Mouse (Mus musculus) embryonic facial prominence, embryonic 15.5 days (tissue): ENCODE data around the gene Gm3685. TPM values are rescaled to one million over a fixed set of nuclear protein-coding genes. Genes with fewer than 3 reads are reported as not detected.
"Not testable (repeated sequence)": the region's sequence is repeated elsewhere in the genome, so short reads cannot be mapped to it uniquely, and the experiment has no call there.

ENCODE experiments used
- ATAC-seq: fragments of 200-750 bp; cut with Nextera tagmentation; 2 replicates; pipeline ENCODE4 v1.8.0; 2017; ENCODE audit warnings: low read depth, moderate TSS enrichment; ENCODE audit not compliant: insufficient number of reproducible peaks, low FRiP score, low TSS enrichment
- H3K27ac ChIP-seq: fragments of 300-500 bp; sonication (generic); replicated peaks from 2 replicates; pipeline ENCODE4 v1.5.1; 2015; ENCODE audit warnings: mild to moderate bottlenecking, inconsistent platforms
- H3K27me3 ChIP-seq: fragments of 300-500 bp; sonication (generic); 2 replicates; pipeline ENCODE4 v1.6.1; 2015; ENCODE audit warnings: inconsistent platforms
- H3K36me3 ChIP-seq: fragments of 300-500 bp; sonication (generic); 2 replicates; pipeline ENCODE4 v1.6.1; 2015; ENCODE audit warnings: mild to moderate bottlenecking, inconsistent platforms
- H3K4me1 ChIP-seq: fragments of 300-500 bp; sonication (generic); 2 replicates; pipeline ENCODE4 v1.6.1; 2015; ENCODE audit warnings: inconsistent platforms
- H3K4me2 ChIP-seq: fragments of 300-500 bp; sonication (generic); replicated peaks from 2 replicates; pipeline ENCODE4 v1.6.1; 2015; ENCODE audit warnings: mild to moderate bottlenecking, inconsistent platforms
- H3K4me3 ChIP-seq: fragments of 300-500 bp; sonication (generic); replicated peaks from 2 replicates; pipeline ENCODE4 v1.5.1; 2015; ENCODE audit warnings: mild to moderate bottlenecking, inconsistent platforms
- H3K9ac ChIP-seq: fragments of 300-500 bp; sonication (generic); 2 replicates; pipeline ENCODE4 v1.6.1; 2015; ENCODE audit warnings: inconsistent platforms
- H3K9me3 ChIP-seq: fragments of 300-500 bp; sonication (generic); replicated peaks from 2 replicates; pipeline ENCODE4 v1.6.1; 2016; ENCODE audit warnings: inconsistent platforms
- WGBS: fragments of 180-500 bp; shearing (Covaris S2); methylation state at CpG from one replicate; pipeline ENCODE4 v1.1.7; 2015; 5-methylcytosine and 5-hydroxymethylcytosine counted together
- polyA plus RNA-seq: library from polyadenylated mRNA; unstranded; fragments of >200 nt; fragmentation: Nextera tagmentation; extraction: Ambion mirVana; gene quantifications from 2 replicates; pipeline ENCODE4 v1.2.1, GENCODE M21; 2015

Gene Gm3685
- polyA plus RNA-seq: not detected in 2 replicates

DNA sequence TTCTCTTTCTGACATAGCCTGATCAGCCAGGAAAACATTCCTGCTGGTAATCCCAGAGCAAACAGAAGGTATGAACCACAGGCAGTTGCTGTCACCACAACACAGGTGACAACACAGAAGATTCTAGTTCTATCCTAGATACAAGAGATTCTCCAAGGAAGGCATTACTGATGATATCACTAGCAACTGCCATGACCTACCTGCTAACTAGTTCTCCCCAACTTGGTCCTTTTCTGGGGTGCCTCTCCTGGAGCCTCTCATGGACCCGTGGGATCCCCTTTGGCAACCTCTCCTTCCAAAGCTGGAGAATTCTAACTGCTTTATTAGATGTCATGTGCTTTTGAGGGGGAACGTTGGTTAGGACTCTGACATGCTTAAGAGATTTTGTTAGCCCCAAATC lies at the start of gene Gm3685:
Gene Gm3685 (minus strand): TSS at position 101 of the 400 bp plus-strand sequence.
- not testable (repeated sequence) for H3K27ac ChIP-seq, H3K4me3 ChIP-seq, H3K4me2 ChIP-seq, H3K27me3 ChIP-seq, H3K9me3 ChIP-seq, H3K36me3 ChIP-seq, H3K9ac ChIP-seq, H3K4me1 ChIP-seq, ATAC-seq
- no CpG with 5 or more reads among the region's 2 CpGs for WGBS

DNA sequence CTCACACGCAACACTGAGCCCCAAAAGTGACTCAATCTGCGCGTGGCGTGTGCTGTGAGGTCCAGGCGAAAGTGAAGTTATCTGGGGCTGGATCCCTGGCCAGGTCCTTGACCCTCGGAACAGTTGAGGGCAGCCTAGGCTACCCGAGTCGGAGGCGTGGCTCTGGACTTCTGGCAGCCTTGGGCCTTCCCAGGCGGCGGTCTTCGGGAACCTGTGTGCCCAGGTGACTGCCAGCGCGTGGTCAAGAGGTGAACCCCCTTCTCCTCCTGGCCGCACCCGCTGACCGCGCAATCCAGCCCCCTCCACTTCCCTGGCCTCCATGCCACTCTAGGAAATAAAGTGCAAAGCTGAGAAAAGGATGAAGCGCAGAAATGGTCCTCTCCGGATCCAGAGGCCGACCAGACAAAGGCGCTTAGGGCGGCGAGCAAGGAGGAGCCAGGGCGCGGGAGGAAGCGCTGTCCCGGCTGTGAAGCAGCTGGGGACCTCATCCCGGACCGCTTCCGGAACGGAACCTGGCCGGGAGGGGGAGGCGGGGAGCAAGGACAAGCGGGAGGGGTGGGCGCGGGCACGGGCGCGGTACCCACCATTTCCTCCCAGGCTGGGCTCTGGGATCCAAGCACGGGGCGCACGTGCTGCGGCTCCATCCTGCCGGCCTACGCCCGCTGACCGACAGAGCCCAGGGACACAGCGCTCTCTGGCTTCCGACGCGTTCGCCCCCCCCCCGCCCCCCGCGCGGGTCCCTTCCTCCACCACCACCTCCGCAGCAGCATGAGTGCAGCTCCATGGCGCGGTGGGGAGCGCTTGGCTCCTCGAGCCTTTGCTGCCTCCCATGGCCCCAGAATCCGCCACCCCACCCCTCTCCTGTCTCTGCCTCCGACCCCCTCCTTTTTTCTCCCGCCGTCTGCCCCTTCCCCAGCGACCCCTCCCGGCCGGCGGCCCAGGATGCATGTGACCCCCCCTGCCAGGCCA lies 17.7 kb downstream of the Gm3685 start, which contains the start of gene Gm10406:
Gene Gm10406 (minus strand): TSS at position 669 of the 969 bp plus-strand sequence.
- peak within 1 kb of the TSS; percentile 93 for H3K4me2 ChIP-seq
- not testable (repeated sequence) for H3K9me3 ChIP-seq, H3K36me3 ChIP-seq, H3K9ac ChIP-seq, H3K4me1 ChIP-seq, ATAC-seq, H3K27me3 ChIP-seq, H3K27ac ChIP-seq
- peak within 1 kb of the TSS; percentile 44 for H3K4me3 ChIP-seq
- under 1% methylated on average over 37 of the region's 70 CpGs for WGBS

DNA sequence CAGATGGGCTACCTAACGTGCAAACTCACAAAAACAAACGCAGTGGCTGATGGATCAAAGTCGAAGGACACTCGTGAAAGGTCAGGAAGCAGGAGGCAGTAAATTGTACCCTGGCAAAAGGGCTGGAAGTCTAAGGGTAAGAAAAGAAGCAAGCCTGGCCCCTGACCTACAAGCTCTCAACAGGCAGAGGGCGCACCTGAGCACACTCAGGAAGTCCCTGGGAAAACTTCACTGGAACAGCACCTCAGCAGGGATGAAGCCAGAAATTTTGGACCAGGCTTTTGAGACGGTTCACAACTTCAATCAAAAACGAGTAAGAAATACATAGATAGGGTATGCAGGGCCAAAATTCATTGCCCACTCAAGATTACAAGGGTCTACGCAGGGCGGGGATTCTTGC lies 18.5 kb downstream of the Gm3685 start:
- H3K9me3 ChIP-seq, ATAC-seq, H3K27ac ChIP-seq, H3K9ac ChIP-seq, H3K4me3 ChIP-seq, H3K27me3 ChIP-seq, H3K36me3 ChIP-seq, H3K4me1 ChIP-seq: not testable (repeated sequence)
- whole genome bisulfite sequencing: 6% methylated on average over 9 of the region's 9 CpGs
- H3K4me2 ChIP-seq: peak overlapping the region; percentile 93

Other genes with a start within 250 kb of the Gm3685 start
- not detected in 2 replicates for gene Gm3642, start 204.7 kb downstream of the Gm3685 start, polyA plus RNA-seq
- gene Gm3667, start 155.0 kb downstream of the Gm3685 start, polyA plus RNA-seq: 0.12 and 0.51 TPM in 2 replicates
- not detected in 2 replicates for gene Gm6356, start 71.2 kb downstream of the Gm3685 start, polyA plus RNA-seq
- gene Gm10406, start 17.5 kb downstream of the Gm3685 start, polyA plus RNA-seq: 0.56 and 0.59 TPM in 2 replicates
- gene Gm3696, start 55.7 kb upstream of the Gm3685 start, polyA plus RNA-seq: 0.52 and 1.1 TPM in 2 replicates
- not detected in 2 replicates for gene Gm6676, start 80.4 kb upstream of the Gm3685 start, polyA plus RNA-seq
- 3.0 and 3.7 TPM in 2 replicates for gene Gm3512, start 129.6 kb upstream of the Gm3685 start, polyA plus RNA-seq
- not detected in 2 replicates for gene Gm16434, start 149.6 kb upstream of the Gm3685 start, polyA plus RNA-seq
- gene Gm3727, start 219.7 kb upstream of the Gm3685 start, polyA plus RNA-seq: not detected in 2 replicates